Mouse (Mus musculus) spleen, postnatal 4 days (tissue): ENCODE measurements around the gene Lclat1.

Source experiments
- DNase-seq, 2 experiments: peaks; one replicate each; pipeline ENCODE4 v3.0.0; 2022; ENCODE audit warnings: low spot score in 2 of 2

Lclat1 gene

GRCm38 (mm10) chr17:73107158-73108157 lies at the start of gene Lclat1:
Gene Lclat1, plus strand, starts transcription at chr17:73107985.
- DNase-seq: peak; percentile 90 to 93

- no peak for DNase-seq
These were observed 49.5 kb upstream of the Lclat1 start for GRCm38 (mm10) chr17:73058319-73058718.

- no peak for DNase-seq
These were observed 47.4 kb upstream of the Lclat1 start for GRCm38 (mm10) chr17:73060224-73060896.

DNA sequence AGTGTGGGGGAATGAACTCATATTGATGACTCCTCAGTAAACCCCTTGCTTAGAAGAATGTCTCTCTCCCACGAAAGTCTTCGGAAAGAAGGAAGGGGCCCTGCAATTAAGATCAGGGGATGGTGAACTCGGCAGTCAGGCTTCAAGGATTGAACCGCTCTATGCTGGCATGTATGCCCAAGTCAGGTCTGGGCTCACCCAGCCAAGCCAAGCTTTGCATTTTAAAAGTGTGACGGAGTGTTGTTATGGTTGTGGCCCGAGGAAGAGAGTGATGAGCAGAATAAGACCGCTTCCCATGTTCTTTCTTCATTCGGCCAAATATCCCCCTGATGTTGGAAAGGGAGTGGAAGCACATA lies 46.9 kb upstream of the Lclat1 start:
- no peak for DNase-seq

GRCm38 (mm10) chr17:73062701-73063100 lies 45.1 kb upstream of the Lclat1 start:
- no peak for DNase-seq

DNA sequence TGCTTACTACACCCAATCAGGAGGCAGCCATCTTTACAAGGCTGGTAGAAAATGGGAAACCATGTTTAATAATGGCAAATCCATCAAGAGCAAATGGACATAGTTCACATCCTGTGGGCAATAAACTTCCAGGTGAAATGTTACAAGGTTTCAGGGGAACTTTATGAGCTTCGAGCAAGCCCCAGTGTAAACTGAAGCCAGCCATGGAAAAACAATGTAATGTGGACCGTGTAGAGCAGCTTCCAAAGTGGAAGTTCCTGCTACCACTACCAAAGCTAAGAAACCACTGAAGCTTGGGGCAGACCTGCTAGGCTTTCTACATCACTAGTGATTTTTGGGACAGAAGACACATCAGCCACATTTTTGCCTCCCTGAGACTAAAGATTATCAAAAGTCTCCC lies 44.5 kb upstream of the Lclat1 start:
- DNase-seq: no peak

DNA sequence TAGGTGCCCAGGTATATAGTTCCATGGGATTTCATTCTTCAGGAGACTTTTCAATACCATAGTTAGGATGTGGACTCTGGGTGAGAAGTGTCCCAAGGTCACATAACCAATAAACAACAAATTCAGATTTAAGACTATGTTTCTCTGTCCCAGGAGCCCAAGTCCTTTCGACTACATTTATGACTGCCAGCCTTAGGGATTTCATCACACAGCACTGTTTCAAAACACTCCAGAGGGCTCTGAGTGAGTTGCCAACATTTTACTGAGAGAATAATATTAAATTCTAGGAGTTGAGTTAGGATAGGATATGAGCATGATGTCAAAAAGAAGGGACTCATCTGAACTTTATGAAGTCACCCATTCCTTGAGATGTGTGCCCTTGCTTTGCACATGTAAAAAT lies 44.0 kb upstream of the Lclat1 start:
- DNase-seq: no peak

DNA sequence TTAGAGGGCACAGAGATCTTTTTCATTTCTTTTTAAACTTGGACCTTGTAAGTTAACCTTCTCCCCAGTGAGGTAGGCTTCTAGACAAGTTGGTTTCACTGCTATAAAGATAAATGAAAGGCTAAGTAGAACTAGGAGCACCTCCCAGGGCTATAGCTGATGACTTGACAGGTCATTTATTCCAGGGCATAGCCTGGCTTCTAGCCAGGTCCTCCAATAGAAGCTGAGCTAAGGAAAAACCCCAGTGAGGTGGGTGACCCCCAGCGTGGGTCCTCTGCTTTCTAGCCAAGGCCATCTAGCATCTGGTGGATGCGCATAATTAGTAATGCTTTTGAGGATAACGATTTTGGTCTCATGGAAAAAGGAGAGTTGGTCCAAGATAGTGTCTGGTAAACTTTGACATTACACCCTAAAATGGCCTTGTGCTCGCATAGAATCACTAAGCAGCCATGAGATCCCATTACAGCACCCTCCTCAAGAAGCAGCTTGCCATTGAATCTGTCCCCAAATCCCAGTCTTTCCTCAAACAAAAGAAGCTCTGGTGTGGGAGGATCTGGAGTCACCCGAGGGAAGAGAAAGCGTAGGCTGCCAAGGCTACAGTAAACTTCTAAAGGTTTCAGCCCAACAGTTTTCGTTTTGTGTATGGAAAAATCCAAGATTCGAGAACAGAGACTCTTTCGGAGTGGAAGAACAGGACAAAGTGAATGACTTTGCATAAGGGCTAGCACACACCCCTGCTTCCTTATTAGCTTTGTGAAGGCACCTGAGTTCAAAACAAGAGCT lies 41.2 kb upstream of the Lclat1 start:
- DNase-seq: no peak

GRCm38 (mm10) chr17:73067423-73067822 lies 40.4 kb upstream of the Lclat1 start:
- DNase-seq: no peak

DNA sequence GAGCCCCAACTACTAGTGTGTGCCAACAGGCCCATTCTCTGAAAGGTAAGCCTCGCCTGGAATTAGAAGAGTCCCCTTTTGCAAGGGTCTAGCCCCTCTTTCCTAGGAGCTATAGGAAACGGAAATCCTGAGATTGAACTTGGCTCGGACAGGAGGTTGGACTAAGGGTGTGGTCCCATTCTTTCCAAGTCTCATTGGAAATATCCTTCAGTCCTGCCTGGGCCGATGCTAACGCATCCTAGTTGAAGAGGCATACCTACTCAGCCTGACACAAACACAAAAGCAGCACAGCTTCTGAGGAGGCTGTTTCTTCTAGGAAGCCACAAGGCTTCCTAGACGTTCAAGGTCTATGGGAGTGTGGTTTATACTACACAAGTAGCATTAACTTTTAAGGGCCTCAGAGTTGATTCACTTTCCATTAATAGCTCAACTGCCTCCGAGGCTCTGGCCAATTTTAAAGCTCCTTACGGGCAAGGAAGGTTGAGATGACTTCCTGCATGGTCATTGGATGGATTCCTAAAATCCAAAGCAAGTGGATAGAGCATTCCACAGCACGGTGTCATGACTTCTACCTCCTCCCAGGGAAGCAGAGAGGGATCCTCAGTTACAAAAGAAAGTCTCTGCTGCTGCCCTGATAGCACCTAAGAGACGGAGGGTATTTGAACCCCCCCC lies 39.3 kb upstream of the Lclat1 start:
- no peak for DNase-seq

- DNase-seq: no peak
These were observed 37.3 kb upstream of the Lclat1 start for GRCm38 (mm10) chr17:73070466-73070865.

GRCm38 (mm10) chr17:73071725-73072263 lies 36.0 kb upstream of the Lclat1 start:
- no peak for DNase-seq

- DNase-seq: no peak
These were observed 35.5 kb upstream of the Lclat1 start for GRCm38 (mm10) chr17:73072286-73072685.

GRCm38 (mm10) chr17:73074631-73075030 lies 33.2 kb upstream of the Lclat1 start:
- no peak for DNase-seq

DNA sequence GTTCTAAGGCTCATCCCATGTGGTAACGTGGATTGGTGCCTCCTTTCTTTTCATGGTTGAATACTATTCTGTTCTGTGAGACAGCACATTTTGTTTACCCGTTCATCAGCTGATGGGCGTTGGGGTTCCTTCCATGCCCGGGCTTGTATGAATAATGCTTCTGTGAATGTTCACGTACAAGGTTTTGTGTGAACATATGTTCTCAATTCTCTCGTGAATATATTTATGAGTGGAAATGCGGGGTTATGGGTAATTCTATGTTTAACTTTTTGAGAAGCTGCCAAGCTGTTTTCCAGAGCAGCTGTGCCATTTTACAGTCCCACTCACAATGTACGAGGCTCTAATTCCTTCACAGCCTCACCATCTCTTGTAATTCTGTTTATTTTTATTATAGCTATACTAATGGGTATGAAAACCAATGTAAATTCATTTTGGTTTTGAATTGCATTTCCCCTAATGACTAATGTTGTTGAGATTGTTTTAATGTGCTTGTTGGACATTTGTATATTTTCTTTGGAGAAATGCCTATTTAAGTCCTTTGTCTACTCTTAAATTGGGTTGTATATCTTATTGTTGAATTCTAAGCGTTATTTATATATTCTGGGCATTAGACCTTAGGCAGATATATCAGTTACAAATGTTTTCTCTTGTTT lies 32.4 kb upstream of the Lclat1 start:
- DNase-seq: no peak

GRCm38 (mm10) chr17:73077638-73078037 lies 30.1 kb upstream of the Lclat1 start:
- DNase-seq: no peak

GRCm38 (mm10) chr17:73081360-73082133 lies 26.2 kb upstream of the Lclat1 start:
- DNase-seq: no peak

DNA sequence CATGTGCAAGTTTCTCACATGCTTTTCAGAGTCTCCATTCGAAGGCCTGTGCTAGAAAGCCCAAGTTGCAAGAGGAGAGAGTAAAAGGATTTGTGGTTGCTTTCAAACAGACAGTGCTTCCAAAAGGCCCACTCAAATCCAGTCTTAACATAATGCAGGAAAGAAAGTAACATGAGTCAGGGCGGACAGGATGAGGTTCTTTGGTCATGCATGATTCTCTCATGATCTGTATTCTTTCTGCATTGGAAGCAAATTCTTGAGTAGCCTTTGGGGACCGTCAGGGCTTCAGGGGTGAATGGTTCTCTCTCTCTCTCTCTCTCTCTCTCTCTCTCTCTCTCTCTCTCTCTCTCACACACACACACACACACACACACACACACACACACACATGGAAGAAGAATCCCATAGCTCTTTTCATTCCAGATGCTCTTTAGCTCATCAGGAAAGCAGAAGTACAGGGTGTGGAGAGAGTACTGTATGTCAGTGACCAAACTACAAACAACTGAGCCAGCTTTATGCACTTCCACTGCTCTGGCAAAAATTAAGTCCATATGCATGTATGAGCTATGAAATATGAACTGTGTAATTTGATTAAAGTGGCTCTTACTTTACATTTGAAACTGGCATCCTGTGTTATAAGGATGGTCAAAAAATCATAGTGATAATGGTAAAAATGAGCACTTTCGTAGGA lies 25.1 kb upstream of the Lclat1 start:
- no peak for DNase-seq
